Mouse (Mus musculus): ENCODE results near the gene Tmem86b. TPM values are rescaled to one million over a fixed set of nuclear protein-coding genes. Genes with fewer than 3 reads are reported as not detected.
"Not testable (repeated sequence)": the region's sequence is repeated elsewhere in the genome, so short reads cannot be mapped to it uniquely, and the experiment has no call there.

Tmem86b gene
- total RNA-seq, 2 experiments from 2014 or later, result 11.8 to 12.2 TPM

DNA sequence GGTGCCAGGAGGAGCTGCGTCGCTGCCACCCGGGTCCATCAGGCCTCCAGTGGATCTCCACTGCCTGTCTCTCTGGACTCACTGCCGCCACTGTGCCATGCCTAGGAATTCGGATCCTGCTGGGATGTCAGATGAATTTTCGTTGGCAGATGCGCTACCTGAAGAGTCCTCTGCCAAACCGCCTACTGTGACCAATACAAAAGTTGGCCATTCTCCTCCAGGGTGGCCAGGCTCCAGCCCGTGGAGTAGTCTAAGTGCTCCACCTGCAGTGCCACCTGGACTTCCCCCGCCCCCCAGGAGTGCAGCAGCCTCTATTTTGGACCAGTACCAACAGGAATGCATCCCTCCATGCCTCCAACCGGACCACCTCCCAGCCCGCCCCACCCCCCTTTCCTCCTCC lies 19.7 kb downstream of the Tmem86b start:
- intact Hi-C loops (cut with DNase I), result no loop called here
- no peak for DNase-seq (ENCODE audit: extremely low spot score in 1 of 2, low spot score in 2 of 2)

DNA sequence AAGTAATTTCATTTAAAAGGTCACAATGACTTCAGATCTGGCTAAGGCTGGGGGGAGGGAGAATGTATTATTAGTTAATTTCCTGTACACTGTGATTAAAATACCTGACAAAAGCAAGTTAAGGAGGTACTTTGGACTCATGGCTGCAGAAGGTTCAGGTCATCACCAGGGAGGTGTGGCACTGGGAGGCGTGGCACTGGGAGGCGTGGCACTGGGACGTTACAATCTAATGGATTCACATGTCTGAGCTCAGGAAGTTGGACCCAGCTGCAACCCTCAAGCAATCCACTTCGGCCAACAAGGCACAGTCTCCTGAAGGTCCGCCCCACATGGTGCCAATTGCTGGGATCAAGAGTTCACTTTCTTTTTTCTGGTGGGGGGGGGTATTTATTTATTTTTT lies 23.2 kb downstream of the Tmem86b start:
- no peak for DNase-seq (ENCODE audit: extremely low spot score in 1 of 2, low spot score in 2 of 2)
- intact Hi-C loops (cut with DNase I), result no loop called here

DNA sequence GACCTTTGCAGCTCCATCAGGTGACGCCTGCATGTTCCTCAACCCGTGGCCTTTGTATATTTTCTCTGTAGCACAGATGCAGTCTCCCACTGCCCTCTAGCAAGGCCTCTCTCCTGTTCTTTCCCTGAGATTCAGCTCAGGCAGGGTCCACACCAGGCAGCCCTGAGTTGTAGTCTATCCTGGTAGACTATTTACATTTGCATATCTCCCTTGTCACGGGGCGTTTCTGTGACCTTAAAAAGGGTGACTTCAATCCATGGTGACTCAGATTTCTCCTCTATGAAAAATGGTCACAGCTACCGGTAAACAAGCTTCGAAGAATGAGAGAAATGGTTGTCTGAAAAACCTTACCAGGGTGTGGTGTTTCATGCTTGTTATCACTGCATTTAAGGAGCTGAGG lies 27.3 kb downstream of the Tmem86b start, which contains the start of gene Ptprh:
TSS of gene Ptprh (minus strand) at position 169 of the 400 bp plus-strand sequence.
- intact Hi-C loops (cut with DNase I), result loop anchor here (5.0 kb wide), 1 partner anchor 42 kb away; no protein-coding TSS in a partner anchor
- no peak for DNase-seq (ENCODE audit: extremely low spot score in 1 of 2, low spot score in 2 of 2)

DNA sequence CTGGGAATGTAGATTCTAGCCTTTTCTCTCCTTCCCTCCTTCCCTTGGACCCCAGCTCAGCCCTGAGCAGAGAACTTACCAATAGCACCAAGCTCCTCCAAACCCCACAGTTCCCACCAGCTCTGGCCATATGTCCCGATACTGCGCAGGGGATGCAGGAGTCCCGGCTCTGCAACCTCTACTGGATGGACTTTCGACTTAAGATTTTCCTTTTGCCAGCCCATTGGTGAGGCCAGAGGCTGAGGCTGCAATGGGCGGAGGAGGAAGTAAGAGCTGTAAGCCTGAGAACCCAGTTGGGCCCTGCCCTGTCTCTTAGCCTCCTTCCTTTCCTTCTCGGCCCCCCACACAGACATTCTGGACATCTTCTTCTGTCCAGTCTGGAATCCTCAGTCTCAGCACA lies 28.3 kb downstream of the Tmem86b start:
- intact Hi-C loops (cut with DNase I), result loop anchor here (5.0 kb wide), 1 partner anchor 41 kb away; no protein-coding TSS in a partner anchor
- no peak for DNase-seq (ENCODE audit: extremely low spot score in 1 of 2, low spot score in 2 of 2)

DNA sequence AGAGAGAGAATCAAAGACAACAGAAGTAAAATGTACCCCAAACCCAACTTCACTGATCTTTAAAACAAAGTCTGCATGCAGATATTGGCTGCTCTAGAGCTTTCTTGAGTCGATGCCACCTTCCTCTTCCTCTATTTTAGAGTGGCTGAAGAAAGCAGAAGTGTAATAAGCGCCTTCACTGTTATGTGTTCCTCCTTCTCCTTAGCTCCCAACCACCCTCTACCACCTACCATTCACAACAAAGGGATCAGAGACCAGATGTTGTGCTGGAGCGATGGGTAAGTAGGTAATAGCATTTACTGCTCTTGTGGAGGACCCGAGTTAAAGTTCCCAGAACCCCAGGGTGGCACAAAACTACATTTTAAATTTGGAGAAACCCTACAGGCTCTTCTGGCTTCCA lies 34.2 kb downstream of the Tmem86b start:
- DNase-seq (ENCODE audit: extremely low spot score in 1 of 2, low spot score in 2 of 2); intact Hi-C loops (cut with DNase I): not testable (repeated sequence)

DNA sequence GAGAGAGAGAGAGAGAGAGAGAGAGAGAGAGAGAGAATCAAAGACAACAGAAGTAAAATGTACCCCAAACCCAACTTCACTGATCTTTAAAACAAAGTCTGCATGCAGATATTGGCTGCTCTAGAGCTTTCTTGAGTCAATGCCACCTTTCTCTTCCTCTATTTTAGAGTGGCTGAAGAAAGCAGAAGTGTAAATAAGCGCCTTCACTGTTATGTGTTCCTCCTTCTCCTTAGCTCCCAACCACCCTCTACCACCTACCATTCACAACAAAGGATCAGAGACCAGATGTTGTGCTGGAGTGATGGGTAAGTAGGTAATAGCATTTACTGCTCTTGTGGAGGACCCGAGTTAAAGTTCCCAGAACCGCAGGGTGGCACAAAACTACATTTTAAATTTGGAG lies 49.7 kb downstream of the Tmem86b start:
- DNase-seq (ENCODE audit: extremely low spot score in 1 of 2, low spot score in 2 of 2); intact Hi-C loops (cut with DNase I): not testable (repeated sequence)

Small RNA genes within 50 kb of the gene (microRNA-seq; reads per million reads assigned to microRNA genes)
- not detected for gene Gm23577

Other genes starting within 250 kb of the Tmem86b start
- gene Gp6, start 233.7 kb downstream of the Tmem86b start, total RNA-seq (2021), result not detected
- 10 to 100 TPM; 37.7 to 38.9 TPM for gene Rdh13, start 185.8 kb downstream of the Tmem86b start, total RNA-seq (2021)
- 1 to 10 TPM; 3.0 to 4.5 TPM for gene Eps8l1, start 170.7 kb downstream of the Tmem86b start, total RNA-seq (2021)
- 100 to 1,000 TPM; 114 to 123 TPM for gene Ppp1r12c, start 129.7 kb downstream of the Tmem86b start, total RNA-seq (2021)
- gene Tnnt1, start 115.0 kb downstream of the Tmem86b start, total RNA-seq (2021), result 1 to 10 TPM; 2.0 to 3.1 TPM
- not detected for gene Tnni3, start 107.2 kb downstream of the Tmem86b start, total RNA-seq (2021)
- gene Dnaaf3, start 99.0 kb downstream of the Tmem86b start, total RNA-seq (2021), result under 1 TPM; 0.51 to 0.69 TPM
- gene Syt5, start 83.9 kb downstream of the Tmem86b start, total RNA-seq (2021), result 100 to 1,000 TPM; 251 to 253 TPM
- 1 to 10 TPM; 1.0 to 1.6 TPM for gene Ptprh, start 27.4 kb downstream of the Tmem86b start, total RNA-seq (2021)
- 100 to 1,000 TPM; 107 to 111 TPM for gene Ppp6r1, start 27.6 kb upstream of the Tmem86b start, total RNA-seq (2021)
- gene Hspbp1, start 53.6 kb upstream of the Tmem86b start, total RNA-seq (2021), result 100 to 1,000 TPM; 111 to 114 TPM
- 100 to 1,000 TPM; 312 to 319 TPM for gene Brsk1, start 59.2 kb upstream of the Tmem86b start, total RNA-seq (2021)
- not detected for gene Tmem150b, start 93.8 kb upstream of the Tmem86b start, total RNA-seq (2021)
- 10 to 100 TPM; 39.5 to 42.0 TPM for gene Kmt5c, start 108.7 kb upstream of the Tmem86b start, total RNA-seq (2021)
- gene Cox6b2, start 121.7 kb upstream of the Tmem86b start, total RNA-seq (2021), result 1 to 10 TPM; 6.9 to 8.7 TPM
- gene Fam71e2, start 139.9 kb upstream of the Tmem86b start, total RNA-seq (2021), result not detected
- gene Il11, start 151.4 kb upstream of the Tmem86b start, total RNA-seq (2021), result 1 to 10 TPM in 1 of 2 experiments, under 1 TPM in 1; 0.73 to 1.1 TPM
- gene Tmem190, start 151.5 kb upstream of the Tmem86b start, total RNA-seq (2021), result not detected
- 1 to 10 TPM; 4.1 to 5.2 TPM for gene Tmem238, start 158.2 kb upstream of the Tmem86b start, total RNA-seq (2021)
- gene Rpl28, start 161.5 kb upstream of the Tmem86b start, total RNA-seq (2021), result 100 to 1,000 TPM; 484 to 532 TPM
- 100 to 1,000 TPM; 145 to 159 TPM for gene Ube2s, start 181.2 kb upstream of the Tmem86b start, total RNA-seq (2021)
- 100 to 1,000 TPM; 104 to 111 TPM for gene Shisa7, start 213.3 kb upstream of the Tmem86b start, total RNA-seq (2021)
- 1 to 10 TPM; 2.0 to 3.4 TPM for gene Isoc2b, start 238.8 kb upstream of the Tmem86b start, total RNA-seq (2021)
- 1 to 10 TPM; 6.4 to 6.8 TPM for gene Isoc2a, start 245.7 kb upstream of the Tmem86b start, total RNA-seq (2021)